Mouse (Mus musculus): ENCODE results near the gene Olfr119. TPM values are rescaled to one million over a fixed set of nuclear protein-coding genes. Genes with fewer than 3 reads are reported as not detected.
"Not testable (repeated sequence)": the region's sequence is repeated elsewhere in the genome, so short reads cannot be mapped to it uniquely, and the experiment has no call there.

Gene Olfr119
- not detected in 2 replicates for polyA plus RNA-seq (2012; rRNA removed)

DNA sequence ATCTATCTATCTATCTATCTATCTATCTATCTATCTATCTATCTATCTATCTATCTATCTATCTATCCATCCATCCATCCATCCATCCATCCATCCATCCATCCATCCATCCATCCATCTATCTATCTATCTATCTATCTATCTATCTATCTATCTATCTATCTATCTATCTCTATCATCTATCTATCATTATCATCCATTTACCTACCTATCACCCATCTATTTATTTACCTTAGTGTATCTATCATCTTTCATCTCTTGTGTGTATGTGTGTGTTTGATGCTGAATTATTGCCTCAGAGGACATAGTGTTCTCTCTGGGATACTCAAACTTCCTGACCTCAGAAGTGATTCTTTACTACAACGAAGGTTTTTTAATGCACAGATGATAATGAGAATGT lies at the start of gene Olfr119:
TSS of gene Olfr119 (plus strand) at position 301 of the 400 bp plus-strand sequence.
- H3K36me3 ChIP-seq (ENCODE audit: control insufficient read depth, insufficient read depth, low read length); H3K27ac ChIP-seq (ENCODE audit: insufficient read depth, low read depth, low read length); H3K4me1 ChIP-seq (ENCODE audit: control insufficient read depth, insufficient read depth, low read length); H3K27me3 ChIP-seq (replicated peaks; ENCODE audit: control insufficient read depth, insufficient read depth, low read length); H3K4me3 ChIP-seq (ENCODE audit: insufficient read depth, low read depth, low read length); DNase-seq: not testable (repeated sequence)
- 62% methylated on average over 1 of the region's 1 CpGs for WGBS

DNA sequence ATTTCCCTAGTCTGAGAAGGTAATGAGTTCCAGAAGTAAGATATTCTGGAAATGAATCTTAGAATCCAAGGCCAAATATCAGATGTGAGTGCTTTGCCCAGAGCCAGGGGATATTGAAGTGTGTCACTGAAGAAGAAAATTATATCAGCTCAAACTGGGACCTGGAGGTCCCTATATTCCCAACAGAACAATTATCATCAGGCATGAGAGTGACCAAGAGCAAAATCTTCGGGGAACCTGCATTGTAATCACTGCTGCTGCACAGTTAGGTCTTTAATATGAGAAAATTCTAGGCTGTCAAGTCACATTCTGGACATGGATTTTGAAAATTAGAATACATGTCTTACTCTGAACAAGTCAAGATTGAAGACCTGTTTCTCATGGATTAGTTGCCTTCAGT lies 32.7 kb upstream of the Olfr119 start, which contains the start of gene Olfr117:
TSS of gene Olfr117 (minus strand) at position 101 of the 400 bp plus-strand sequence.
- H3K4me1 ChIP-seq (ENCODE audit: control insufficient read depth, insufficient read depth, low read length): no peaks in the 10 kb centered on the region

DNA sequence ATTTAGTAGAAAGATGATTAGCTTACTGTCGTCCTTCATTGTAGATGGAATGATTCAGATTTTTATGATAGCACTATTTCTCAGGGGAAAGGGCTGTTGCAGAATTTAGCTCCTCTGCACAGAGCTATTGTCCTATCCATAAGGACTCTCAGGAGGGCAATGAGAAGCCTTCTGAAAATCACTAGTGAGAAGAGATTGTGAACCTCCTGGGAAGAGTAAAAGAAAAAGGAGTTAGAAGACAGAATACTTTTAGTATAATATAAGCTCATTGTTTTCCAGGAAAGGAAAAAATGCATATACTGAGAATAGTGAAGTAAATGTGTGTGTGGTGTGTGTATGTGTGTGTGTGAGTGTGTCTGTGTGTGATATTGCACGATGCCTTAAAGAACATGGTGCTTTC lies 29.7 kb upstream of the Olfr119 start, which contains the start of gene Olfr118:
TSS of gene Olfr118 (plus strand) at position 301 of the 400 bp plus-strand sequence.
- whole genome bisulfite sequencing: 61% methylated on average over 2 of the region's 2 CpGs
- Histone ChIP-seq H3K36me3 (ENCODE audit: control insufficient read depth, insufficient read depth, low read length) (no peaks in the 10 kb centered on the region), H3K4me1 (ENCODE audit: control insufficient read depth, insufficient read depth, low read length) (no peaks in the 10 kb centered on the region), H3K27ac (ENCODE audit: insufficient read depth, low read depth, low read length) (no peak within 1 kb of the TSS), H3K27me3 (replicated peaks; ENCODE audit: control insufficient read depth, insufficient read depth, low read length) (no peaks in the 10 kb centered on the region), H3K4me3 (ENCODE audit: insufficient read depth, low read depth, low read length) (no peak within 1 kb of the TSS)
- no peak for DNase-seq
- TF ChIP-seq CTCF (conservative IDR thresholded peaks at IDR 0.05; ENCODE audit: insufficient read depth, insufficient read length, low read depth, low read length) (no peak), POLR2A (IDR thresholded peaks at IDR 0.05; ENCODE audit: low read depth, low read length) (no peak)

More for the DNA sequence above, 32.7 kb upstream of the Olfr119 start, which contains the start of gene Olfr117:
- Histone ChIP-seq H3K27me3 (replicated peaks; ENCODE audit: control insufficient read depth, insufficient read depth, low read length) (no peaks in the 10 kb centered on the region), H3K27ac (ENCODE audit: insufficient read depth, low read depth, low read length) (no peak within 1 kb of the TSS), H3K36me3 (ENCODE audit: control insufficient read depth, insufficient read depth, low read length) (no peaks in the 10 kb centered on the region), H3K4me3 (ENCODE audit: insufficient read depth, low read depth, low read length) (no peak within 1 kb of the TSS)
- no peak for DNase-seq
- WGBS: 56% methylated on average over 1 of the region's 1 CpGs
- TF ChIP-seq POLR2A (IDR thresholded peaks at IDR 0.05; ENCODE audit: low read depth, low read length): no peak
- no peak for TF ChIP-seq CTCF (conservative IDR thresholded peaks at IDR 0.05; ENCODE audit: insufficient read depth, insufficient read length, low read depth, low read length)

DNA sequence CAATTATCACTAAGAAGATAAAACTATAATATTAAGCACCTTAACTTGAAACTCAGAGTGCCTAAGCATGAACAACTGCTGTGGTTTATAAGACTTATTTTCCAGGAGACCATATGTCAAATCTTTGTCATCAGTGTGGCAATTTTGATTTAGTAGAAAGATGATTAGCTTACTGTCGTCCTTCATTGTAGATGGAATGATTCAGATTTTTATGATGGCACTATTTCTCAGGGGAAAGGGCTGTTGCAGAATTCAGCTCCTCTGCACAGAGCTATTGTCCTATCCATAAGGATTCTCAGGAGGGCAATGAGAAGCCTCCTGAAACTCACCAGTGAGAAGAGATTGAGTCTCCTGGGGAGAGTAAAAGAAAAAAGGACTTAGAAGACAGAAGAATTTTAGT lies 25.1 kb downstream of the Olfr119 start, which contains the start of gene Olfr120:
TSS of gene Olfr120 (plus strand) at position 301 of the 400 bp plus-strand sequence.
- Histone ChIP-seq H3K27ac (ENCODE audit: insufficient read depth, low read depth, low read length) (no peak within 1 kb of the TSS), H3K27me3 (replicated peaks; ENCODE audit: control insufficient read depth, insufficient read depth, low read length) (no peaks in the 10 kb centered on the region), H3K4me1 (ENCODE audit: control insufficient read depth, insufficient read depth, low read length) (no peaks in the 10 kb centered on the region), H3K36me3 (ENCODE audit: control insufficient read depth, insufficient read depth, low read length) (no peaks in the 10 kb centered on the region), H3K4me3 (ENCODE audit: insufficient read depth, low read depth, low read length) (no peak within 1 kb of the TSS)
- TF ChIP-seq CTCF (conservative IDR thresholded peaks at IDR 0.05; ENCODE audit: insufficient read depth, insufficient read length, low read depth, low read length) (no peak), POLR2A (IDR thresholded peaks at IDR 0.05; ENCODE audit: low read depth, low read length) (no peak)
- WGBS: 62% methylated on average over 1 of the region's 1 CpGs
- DNase-seq: no peak

DNA sequence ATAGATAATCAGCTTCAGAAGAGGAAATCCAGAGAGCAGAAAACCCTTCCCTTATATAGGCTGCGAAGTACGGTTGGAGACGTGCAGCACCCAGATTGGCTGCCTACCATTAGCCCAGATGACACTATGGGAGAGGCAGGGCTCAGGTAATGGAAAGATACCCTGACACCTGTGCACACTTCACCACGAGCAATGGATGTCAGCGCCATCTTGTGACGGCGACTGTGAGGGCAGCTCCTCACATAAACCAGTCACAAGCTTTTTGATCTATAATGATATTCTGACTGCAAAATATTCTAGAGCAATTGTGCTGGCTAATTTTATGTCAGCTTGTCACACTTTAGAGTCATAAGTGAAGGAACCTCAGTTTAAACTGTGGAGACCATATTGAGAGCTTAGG lies 41.7 kb downstream of the Olfr119 start:
- Histone ChIP-seq H3K4me1 (ENCODE audit: control insufficient read depth, insufficient read depth, low read length) (no peaks in the 10 kb centered on the region), H3K36me3 (ENCODE audit: control insufficient read depth, insufficient read depth, low read length) (no peaks in the 10 kb centered on the region), H3K27ac (ENCODE audit: insufficient read depth, low read depth, low read length) (no peak overlapping the region), H3K27me3 (replicated peaks; ENCODE audit: control insufficient read depth, insufficient read depth, low read length) (no peaks in the 10 kb centered on the region), H3K4me3 (ENCODE audit: insufficient read depth, low read depth, low read length) (no peak overlapping the region)
- TF ChIP-seq POLR2A (IDR thresholded peaks at IDR 0.05; ENCODE audit: low read depth, low read length): no peak
- no peak for TF ChIP-seq CTCF (conservative IDR thresholded peaks at IDR 0.05; ENCODE audit: insufficient read depth, insufficient read length, low read depth, low read length)
- no peak for DNase-seq
- WGBS: 50% methylated on average over 7 of the region's 7 CpGs

Other genes with a start within 250 kb of the Olfr119 start
- not detected in 2 replicates for gene Olfr109, start 237.6 kb upstream of the Olfr119 start, polyA plus RNA-seq (2012; rRNA removed)
- gene H2-M2, start 213.0 kb upstream of the Olfr119 start, polyA plus RNA-seq (2012; rRNA removed): 0.18 and 1.3 TPM in 2 replicates
- gene Olfr110, start 204.1 kb upstream of the Olfr119 start, polyA plus RNA-seq (2012; rRNA removed): not detected in 2 replicates
- 0.08 and 0.25 TPM in 2 replicates for gene Olfr111, start 188.5 kb upstream of the Olfr119 start, polyA plus RNA-seq (2012; rRNA removed)
- not detected in 2 replicates for gene Olfr112, start 127.1 kb upstream of the Olfr119 start, polyA plus RNA-seq (2012; rRNA removed)
- gene Olfr113, start 118.9 kb upstream of the Olfr119 start, polyA plus RNA-seq (2012; rRNA removed): not detected in 2 replicates
- not detected in 2 replicates for gene Olfr114, start 103.8 kb upstream of the Olfr119 start, polyA plus RNA-seq (2012; rRNA removed)
- gene Olfr115, start 69.5 kb upstream of the Olfr119 start, polyA plus RNA-seq (2012; rRNA removed): not detected in 2 replicates
- gene Olfr116, start 69.4 kb upstream of the Olfr119 start, polyA plus RNA-seq (2012; rRNA removed): not detected in 2 replicates
- not detected in 2 replicates for gene Olfr117, start 32.8 kb upstream of the Olfr119 start, polyA plus RNA-seq (2012; rRNA removed)
- not detected in 2 replicates for gene Olfr118, start 29.6 kb upstream of the Olfr119 start, polyA plus RNA-seq (2012; rRNA removed)
- gene Olfr120, start 25.2 kb downstream of the Olfr119 start, polyA plus RNA-seq (2012; rRNA removed): not detected in 2 replicates
- gene Olfr121, start 52.3 kb downstream of the Olfr119 start, polyA plus RNA-seq (2012; rRNA removed): not detected in 2 replicates
- not detected in 2 replicates for gene Olfr122, start 72.0 kb downstream of the Olfr119 start, polyA plus RNA-seq (2012; rRNA removed)
- not detected in 2 replicates for gene Olfr123, start 97.0 kb downstream of the Olfr119 start, polyA plus RNA-seq (2012; rRNA removed)
- gene Olfr124, start 103.3 kb downstream of the Olfr119 start, polyA plus RNA-seq (2012; rRNA removed): not detected in 2 replicates
- gene Olfr125, start 136.4 kb downstream of the Olfr119 start, polyA plus RNA-seq (2012; rRNA removed): not detected in 2 replicates
- not detected in 2 replicates for gene Olfr126, start 150.9 kb downstream of the Olfr119 start, polyA plus RNA-seq (2012; rRNA removed)
- gene Olfr127, start 203.9 kb downstream of the Olfr119 start, polyA plus RNA-seq (2012; rRNA removed): not detected in 2 replicates
- gene Olfr128, start 224.0 kb downstream of the Olfr119 start, polyA plus RNA-seq (2012; rRNA removed): not detected in 2 replicates